Mouse (Mus musculus) E14TG2a.4 (cell line): ENCODE data around the gene Pcnt.

Experiments
- H3K27me3 ChIP-seq: 2 replicates; pipeline ENCODE4 v1.6.1; 2014; ENCODE audit warnings: low read length, control low read depth; ENCODE audit not compliant: insufficient read depth
- H3K36me3 ChIP-seq: 2 replicates; pipeline ENCODE4 v1.6.1; 2014; ENCODE audit warnings: low read length, control low read depth; ENCODE audit not compliant: insufficient read depth
- H3K4me1 ChIP-seq: replicated peaks from 2 replicates; pipeline ENCODE4 v1.6.1; 2014; ENCODE audit warnings: low read depth, low read length, control low read depth
- H3K4me3 ChIP-seq: replicated peaks from 2 replicates; pipeline ENCODE4 v1.5.1; 2014; ENCODE audit warnings: mild to moderate bottlenecking, low read length
- H3K9me3 ChIP-seq: 2 replicates; pipeline ENCODE4 v1.6.1; 2014; ENCODE audit warnings: low read length, control low read depth
- CTCF ChIP-seq: conservative IDR thresholded peaks from 2 replicates; pipeline ENCODE4 v1.5.1; 2014; ENCODE audit warnings: low read length
- NANOG ChIP-seq: IDR thresholded peaks from 2 replicates; pipeline ENCODE4 v1.6.1; 2014; ENCODE audit warnings: borderline replicate concordance, low read length, mixed read lengths
- POU5F1 ChIP-seq: IDR thresholded peaks from 2 replicates; pipeline ENCODE4 v1.6.1; 2014; ENCODE audit warnings: low read length, borderline replicate concordance

Gene Pcnt

GRCm38 (mm10) chr10:76462721-76463120 is 20.1 kb upstream of the Pcnt start:
- Histone ChIP-seq H3K9me3 (peaks cover 26% of the 10 kb centered on the region), H3K27me3 (no peaks in the 10 kb centered on the region), H3K4me3 (peak overlapping the region; percentile 64), H3K36me3 (peaks cover 31% of the 10 kb centered on the region), H3K4me1 (peaks cover 31% of the 10 kb centered on the region)
- TF ChIP-seq NANOG (no peak), CTCF (no peak), POU5F1 (no peak)

GRCm38 (mm10) chr10:76462312-76462711 is 19.7 kb upstream of the Pcnt start:
- H3K27me3 ChIP-seq = no peaks in the 10 kb centered on the region
- peaks cover 26% of the 10 kb centered on the region for H3K9me3 ChIP-seq
- peak overlapping the region; percentile 17 for H3K4me3 ChIP-seq
- peaks cover 29% of the 10 kb centered on the region for H3K4me1 ChIP-seq
- H3K36me3 ChIP-seq = peaks cover 31% of the 10 kb centered on the region
- TF ChIP-seq POU5F1 = no peak
- no peak for TF ChIP-seq CTCF
- no peak for TF ChIP-seq NANOG

GRCm38 (mm10) chr10:76461255-76461654 is 18.7 kb upstream of the Pcnt start:
- Histone ChIP-seq H3K36me3 (peaks cover 28% of the 10 kb centered on the region), H3K9me3 (peaks cover 26% of the 10 kb centered on the region), H3K4me1 (peaks cover 29% of the 10 kb centered on the region), H3K4me3 (no peak overlapping the region), H3K27me3 (no peaks in the 10 kb centered on the region)
- TF ChIP-seq POU5F1 (no peak), NANOG (no peak), CTCF (no peak)

- no peak for TF ChIP-seq POU5F1
- TF ChIP-seq CTCF = peak; percentile 76
- peaks cover 21% of the 10 kb centered on the region for H3K9me3 ChIP-seq
- peaks cover 5% of the 10 kb centered on the region; the same call in 1 of the 2 replicates for H3K36me3 ChIP-seq
- H3K27me3 ChIP-seq = no peaks in the 10 kb centered on the region
- no peak overlapping the region for H3K4me3 ChIP-seq
- peaks cover 11% of the 10 kb centered on the region for H3K4me1 ChIP-seq
Observed at GRCm38 (mm10) chr10:76455289-76455688, 12.7 kb upstream of the Pcnt start.

- TF ChIP-seq CTCF (no peak), POU5F1 (no peak), NANOG (no peak)
- Histone ChIP-seq H3K4me1 (peaks cover 45% of the 10 kb centered on the region), H3K27me3 (no peaks in the 10 kb centered on the region), H3K4me3 (no peak within 1 kb of the TSS), H3K9me3 (no peaks in the 10 kb centered on the region), H3K36me3 (no peaks in the 10 kb centered on the region)
Observed at GRCm38 (mm10) chr10:76448851-76449250, 6.3 kb upstream of the Pcnt start, which contains the start of gene 2610028H24Rik. TSS of gene 2610028H24Rik (plus strand) at chr10:76449081.

GRCm38 (mm10) chr10:76447406-76448229 is 5.0 kb upstream of the Pcnt start:
- H3K27me3 ChIP-seq = no peaks in the 10 kb centered on the region
- no peaks in the 10 kb centered on the region for H3K36me3 ChIP-seq
- no peak overlapping the region for H3K4me3 ChIP-seq
- TF ChIP-seq NANOG (peak; percentile 35; the same call in 1 of the 2 replicates), POU5F1 (no peak)
- no peaks in the 10 kb centered on the region for H3K9me3 ChIP-seq
- H3K4me1 ChIP-seq = peaks cover 53% of the 10 kb centered on the region

GRCm38 (mm10) chr10:76445996-76446681 is 3.6 kb upstream of the Pcnt start:
- Histone ChIP-seq H3K4me1 (peaks cover 56% of the 10 kb centered on the region), H3K27me3 (no peaks in the 10 kb centered on the region), H3K4me3 (no peak overlapping the region), H3K36me3 (peaks cover 6% of the 10 kb centered on the region), H3K9me3 (no peaks in the 10 kb centered on the region)
- TF ChIP-seq POU5F1 = no peak

- H3K27me3 ChIP-seq = no peaks in the 10 kb centered on the region
- peaks cover 61% of the 10 kb centered on the region for H3K36me3 ChIP-seq
- peak within 1 kb of the TSS; percentile 96 for H3K4me3 ChIP-seq
- H3K9me3 ChIP-seq = no peaks in the 10 kb centered on the region
- peaks cover 71% of the 10 kb centered on the region for H3K4me1 ChIP-seq
- TF ChIP-seq POU5F1 = no peak
- no peak for TF ChIP-seq CTCF
- no peak for TF ChIP-seq NANOG
Observed at GRCm38 (mm10) chr10:76440281-76440680, 2.3 kb downstream of the Pcnt start, which contains the start of gene AC141477.1. TSS of gene AC141477.1 (minus strand) at chr10:76440444.
